Mouse (Mus musculus) lung, postnatal 0 days (tissue): Measurements from ENCODE around the gene Rgr. TPM values are rescaled to one million over a fixed set of nuclear protein-coding genes. Genes with fewer than 3 reads are reported as not detected.

ENCODE experiments used
- ATAC-seq: fragments of 200-750 bp; cut with Nextera tagmentation; 2 replicates; pipeline ENCODE4 v1.8.0; 2017; ENCODE audit warnings: moderate library complexity
- DNase-seq: peaks from one replicate; pipeline ENCODE4 v3.0.0-alpha.2; 2016; ENCODE audit warnings: low spot score
- H3K27ac ChIP-seq: fragments of 300-500 bp; sonication (generic); 2 replicates; pipeline ENCODE4 v1.5.1; 2014; ENCODE audit warnings: antibody characterized with exemption, mild to moderate bottlenecking, low read length, mixed read lengths
- H3K27me3 ChIP-seq: fragments of 300-500 bp; sonication (generic); replicated peaks from 2 replicates; pipeline ENCODE4 v1.6.1; 2014; ENCODE audit warnings: low read length, mixed read lengths; ENCODE audit not compliant: insufficient read depth
- H3K36me3 ChIP-seq: fragments of 300-500 bp; sonication (generic); 2 replicates; pipeline ENCODE4 v1.6.1; 2014; ENCODE audit warnings: low read length, mixed read lengths; ENCODE audit not compliant: insufficient read depth
- H3K4me1 ChIP-seq: fragments of 300-500 bp; sonication (generic); 2 replicates; pipeline ENCODE4 v1.6.1; 2014; ENCODE audit warnings: antibody characterized with exemption, low read depth, low read length, mixed read lengths; ENCODE audit not compliant: insufficient read depth
- H3K4me2 ChIP-seq: fragments of 300-500 bp; sonication (generic); replicated peaks from 2 replicates; pipeline ENCODE4 v1.6.1; 2014; ENCODE audit warnings: low read depth, mild to moderate bottlenecking, low read length, moderate library complexity, mixed read lengths
- H3K4me3 ChIP-seq: fragments of 300-500 bp; sonication (generic); 2 replicates; pipeline ENCODE4 v1.5.1; 2014; ENCODE audit warnings: low read depth, low read length
- H3K9ac ChIP-seq: fragments of 300-500 bp; sonication (generic); replicated peaks from 2 replicates; pipeline ENCODE4 v1.6.1; 2014; ENCODE audit warnings: low read depth, mild to moderate bottlenecking
- H3K9me3 ChIP-seq: fragments of 300-500 bp; sonication (generic); 2 replicates; pipeline ENCODE4 v1.6.1; 2016; ENCODE audit warnings: low read length, mixed read lengths
- CTCF ChIP-seq: IDR thresholded peaks from 2 replicates; pipeline ENCODE4 v1.5.1; 2016; ENCODE audit warnings: antibody characterized with exemption, mild to moderate bottlenecking
- EP300 ChIP-seq: IDR thresholded peaks from 2 replicates; pipeline ENCODE4 v1.6.1; 2016; ENCODE audit warnings: antibody characterized with exemption, mild to moderate bottlenecking, control low read depth
- WGBS: fragments of 180-500 bp; shearing (Covaris S2); extraction: QIAGEN DNeasy Blood & Tissue Kit; methylation state at CpG from one replicate; pipeline ENCODE4 v1.1.7; 2014; 5-methylcytosine and 5-hydroxymethylcytosine counted together
- polyA plus RNA-seq: library from polyadenylated mRNA; unstranded; fragments of >200 nt; fragmentation: Nextera tagmentation; extraction: Ambion mirVana; gene quantifications from 2 replicates; pipeline ENCODE4 v1.2.1, GENCODE M21; 2015

Gene Rgr
- polyA plus RNA-seq, 1 experiment from 2014 or later = not detected

GRCm38 (mm10) chr14:37032481-37033104 is 16.2 kb downstream of the Rgr start:
- ATAC-seq = no peak
- Histone ChIP-seq H3K27ac (no peak overlapping the region), H3K9me3 (no peaks in the 10 kb centered on the region), H3K9ac (no peak overlapping the region), H3K4me1 (no peaks in the 10 kb centered on the region), H3K4me3 (no peak overlapping the region), H3K27me3 (no peaks in the 10 kb centered on the region), H3K36me3 (no peaks in the 10 kb centered on the region), H3K4me2 (0 out of 2 replicates have a peak overlapping the region, but pooled peaks have one; percentile 1)
- WGBS = 40% methylated on average over 11 of the region's 11 CpGs
- no peak for DNase-seq
- no peak for TF ChIP-seq EP300
- no peak for TF ChIP-seq CTCF

- no peak overlapping the region for H3K4me2 ChIP-seq
Measured at GRCm38 (mm10) chr14:37028555-37028954, 20.2 kb downstream of the Rgr start.

GRCm38 (mm10) chr14:37027951-37028350 is 20.8 kb downstream of the Rgr start:
- DNase-seq (no peak), ATAC-seq (no peak)
- Histone ChIP-seq H3K27ac (no peak overlapping the region), H3K4me1 (no peaks in the 10 kb centered on the region), H3K36me3 (no peaks in the 10 kb centered on the region), H3K9me3 (no peaks in the 10 kb centered on the region), H3K4me2 (no peak overlapping the region), H3K9ac (no peak overlapping the region), H3K27me3 (no peaks in the 10 kb centered on the region), H3K4me3 (no peak overlapping the region)
- 84% methylated on average over 3 of the region's 3 CpGs for WGBS
- TF ChIP-seq EP300 (no peak), CTCF (no peak)

More at GRCm38 (mm10) chr14:37028555-37028954, 20.2 kb downstream of the Rgr start:
- no peak for ATAC-seq
- no peaks in the 10 kb centered on the region for H3K9me3 ChIP-seq
- no peak overlapping the region for H3K4me3 ChIP-seq
- DNase-seq = no peak
- H3K27me3 ChIP-seq = no peaks in the 10 kb centered on the region
- no peaks in the 10 kb centered on the region for H3K4me1 ChIP-seq
- TF ChIP-seq EP300 = no peak
- TF ChIP-seq CTCF = no peak
- no peaks in the 10 kb centered on the region for H3K36me3 ChIP-seq
- WGBS = 84% methylated on average over 3 of the region's 3 CpGs
- no peak overlapping the region for H3K9ac ChIP-seq
- no peak overlapping the region for H3K27ac ChIP-seq

- Histone ChIP-seq H3K9me3 (no peaks in the 10 kb centered on the region), H3K9ac (no peak overlapping the region), H3K27ac (no peak overlapping the region), H3K4me2 (no peak overlapping the region), H3K4me1 (no peaks in the 10 kb centered on the region), H3K4me3 (no peak overlapping the region), H3K36me3 (no peaks in the 10 kb centered on the region), H3K27me3 (no peaks in the 10 kb centered on the region)
- DNase-seq = no peak
- WGBS = 64% methylated on average over 4 of the region's 4 CpGs
- no peak for TF ChIP-seq EP300
- no peak for TF ChIP-seq CTCF
- no peak for ATAC-seq
Measured at GRCm38 (mm10) chr14:37027248-37027933, 21.4 kb downstream of the Rgr start.

GRCm38 (mm10) chr14:37015894-37016293 is 32.9 kb downstream of the Rgr start:
- TF ChIP-seq EP300 = no peak
- TF ChIP-seq CTCF = no peak
- H3K36me3 ChIP-seq = no peaks in the 10 kb centered on the region
- no peaks in the 10 kb centered on the region for H3K9me3 ChIP-seq
- peak; percentile 52 for DNase-seq
- no peaks in the 10 kb centered on the region for H3K27me3 ChIP-seq
- WGBS = 27% methylated on average over 5 of the region's 5 CpGs
- no peak overlapping the region for H3K4me3 ChIP-seq
- no peak overlapping the region for H3K27ac ChIP-seq
- H3K4me2 ChIP-seq = no peak overlapping the region
- H3K9ac ChIP-seq = no peak overlapping the region
- H3K4me1 ChIP-seq = no peaks in the 10 kb centered on the region
- ATAC-seq = no peak

GRCm38 (mm10) chr14:37013644-37014043 is 35.1 kb downstream of the Rgr start:
- WGBS = 56% methylated on average over 3 of the region's 3 CpGs

More at GRCm38 (mm10) chr14:37013644-37014043, 35.1 kb downstream of the Rgr start:
- no peak for TF ChIP-seq EP300
- no peak for TF ChIP-seq CTCF
- H3K9me3 ChIP-seq = no peaks in the 10 kb centered on the region
- H3K4me1 ChIP-seq = no peaks in the 10 kb centered on the region
- H3K9ac ChIP-seq = no peak overlapping the region
- no peak overlapping the region for H3K4me2 ChIP-seq
- no peak overlapping the region for H3K4me3 ChIP-seq
- H3K27me3 ChIP-seq = no peaks in the 10 kb centered on the region
- ATAC-seq = no peak
- H3K36me3 ChIP-seq = no peaks in the 10 kb centered on the region
- no peak for DNase-seq
- no peak overlapping the region for H3K27ac ChIP-seq
